Mouse (Mus musculus): ENCODE data around the gene Syne2.

Gene Syne2

DNA sequence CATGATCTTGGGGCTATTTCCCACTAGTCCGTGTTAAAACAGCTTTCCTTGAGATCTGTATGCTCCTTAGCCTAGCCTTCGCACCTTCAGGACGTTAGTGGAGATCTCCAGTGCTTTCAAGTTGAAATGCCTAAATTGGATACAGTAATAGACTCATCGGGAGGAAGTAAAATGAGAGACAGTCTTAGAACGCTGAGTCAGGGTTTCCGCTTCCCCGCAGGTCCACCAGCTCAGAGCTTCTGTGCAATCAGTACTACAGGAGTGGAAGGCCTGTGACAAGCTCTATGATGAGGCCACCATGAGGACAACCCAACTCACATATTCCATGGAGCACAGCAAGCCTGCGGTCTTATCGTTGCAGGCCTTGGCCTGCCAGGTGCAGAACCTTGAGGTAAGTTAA is 233.9 kb downstream of the Syne2 start:
- DNase-seq, result no peak

DNA sequence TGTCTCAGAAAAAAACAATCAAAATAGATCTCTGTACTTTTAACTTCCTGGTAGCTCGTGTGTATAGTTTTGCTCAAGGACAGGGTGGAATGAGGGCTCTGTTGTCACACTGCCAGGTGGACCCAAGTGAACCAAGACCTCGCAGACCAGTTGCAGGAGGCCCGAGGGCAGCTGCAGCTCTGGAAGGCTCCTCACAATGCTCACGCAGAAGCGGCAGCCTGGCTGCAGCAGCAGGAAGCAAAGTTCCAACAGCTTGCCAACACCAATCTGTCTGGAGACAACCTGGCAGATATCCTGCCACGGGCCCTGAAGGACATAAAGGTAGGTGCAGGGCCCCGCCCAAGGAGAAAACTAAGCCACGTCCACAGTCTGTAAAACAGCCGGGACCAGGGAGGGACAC is 236.7 kb downstream of the Syne2 start:
- no peak for DNase-seq

DNA sequence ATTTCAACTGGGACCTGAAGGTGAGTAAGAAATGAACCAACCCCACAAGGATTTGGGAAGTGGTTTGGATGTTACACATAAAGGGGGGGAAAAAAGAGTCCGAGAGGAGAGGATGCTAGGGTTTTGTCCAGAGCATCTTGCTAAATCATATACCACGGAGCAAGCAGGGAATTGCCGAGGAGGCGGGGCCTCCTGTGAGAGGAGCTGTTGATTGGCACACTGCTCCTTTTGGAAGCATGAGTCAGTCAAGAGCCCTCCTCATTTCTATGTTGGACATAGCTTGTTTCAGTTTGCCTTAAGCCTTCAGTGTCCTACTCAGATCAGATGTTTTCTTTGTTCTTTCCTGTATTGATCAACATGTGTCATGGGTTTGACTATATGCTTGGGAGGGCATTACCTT is 245.1 kb downstream of the Syne2 start:
- DNase-seq, result no peak

DNA sequence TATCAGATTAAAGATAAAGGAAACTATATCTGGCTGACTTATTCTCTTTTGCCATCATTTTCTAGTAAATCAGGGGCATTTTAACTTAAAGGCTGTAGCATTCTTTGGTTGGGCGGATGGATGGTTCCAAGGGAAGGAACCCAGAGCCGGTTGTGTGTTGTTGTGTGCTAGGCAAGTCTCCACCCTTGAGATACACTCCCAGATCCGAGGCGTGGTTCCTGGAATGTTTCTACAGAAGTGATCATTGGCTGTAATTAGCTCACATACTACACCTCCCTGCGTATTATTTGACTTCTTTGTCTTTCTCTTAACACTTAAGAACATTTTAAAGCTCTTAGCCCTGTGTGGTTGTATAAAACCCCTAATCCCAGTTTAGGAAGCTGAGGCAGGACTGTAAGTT is 252.5 kb downstream of the Syne2 start:
- DNase-seq, result no peak

DNA sequence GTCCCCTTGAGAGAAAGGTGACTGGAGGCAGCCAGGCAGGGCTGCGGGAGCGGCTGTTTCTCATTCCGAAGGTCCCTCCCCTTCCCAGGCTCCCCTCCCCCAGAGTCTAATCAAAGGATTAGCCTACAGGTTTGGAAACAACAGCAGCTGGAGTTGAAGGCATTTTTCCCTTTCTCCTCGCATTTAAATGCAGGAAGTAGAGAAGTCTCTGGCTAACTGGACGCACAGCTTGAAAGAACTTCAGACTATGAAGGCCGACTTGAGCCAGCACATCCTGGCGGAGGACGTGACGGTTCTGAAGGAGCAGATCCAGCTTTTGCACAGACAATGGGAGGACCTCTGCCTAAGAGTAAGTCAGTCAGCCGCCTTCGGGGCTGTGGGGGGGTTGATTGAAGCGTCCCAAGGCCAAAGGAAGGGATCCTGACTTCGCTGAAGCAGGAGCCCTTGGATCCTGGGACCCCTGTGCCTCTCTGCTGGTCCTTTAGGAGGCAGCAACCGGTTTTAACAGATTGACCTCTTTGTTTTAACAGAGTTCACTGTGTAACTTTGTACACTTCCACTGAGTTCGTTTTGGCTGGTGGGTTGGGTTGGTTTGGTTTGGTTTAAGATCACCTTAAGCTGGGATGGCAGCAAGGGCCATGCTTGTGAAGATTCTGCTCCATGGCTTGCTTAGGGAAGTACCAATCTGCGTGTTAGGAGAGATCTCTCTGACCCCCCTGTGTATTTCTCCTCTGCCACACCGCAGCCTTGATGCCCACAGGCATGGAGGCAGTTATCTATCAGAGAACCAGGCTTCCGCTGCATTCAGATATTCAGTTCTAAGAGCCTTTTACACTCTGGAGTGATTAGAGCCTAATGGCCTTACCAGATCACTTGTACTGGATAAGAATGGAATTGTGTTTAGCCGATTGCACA is 254.3 kb downstream of the Syne2 start:
- DNase-seq, result no peak

DNA sequence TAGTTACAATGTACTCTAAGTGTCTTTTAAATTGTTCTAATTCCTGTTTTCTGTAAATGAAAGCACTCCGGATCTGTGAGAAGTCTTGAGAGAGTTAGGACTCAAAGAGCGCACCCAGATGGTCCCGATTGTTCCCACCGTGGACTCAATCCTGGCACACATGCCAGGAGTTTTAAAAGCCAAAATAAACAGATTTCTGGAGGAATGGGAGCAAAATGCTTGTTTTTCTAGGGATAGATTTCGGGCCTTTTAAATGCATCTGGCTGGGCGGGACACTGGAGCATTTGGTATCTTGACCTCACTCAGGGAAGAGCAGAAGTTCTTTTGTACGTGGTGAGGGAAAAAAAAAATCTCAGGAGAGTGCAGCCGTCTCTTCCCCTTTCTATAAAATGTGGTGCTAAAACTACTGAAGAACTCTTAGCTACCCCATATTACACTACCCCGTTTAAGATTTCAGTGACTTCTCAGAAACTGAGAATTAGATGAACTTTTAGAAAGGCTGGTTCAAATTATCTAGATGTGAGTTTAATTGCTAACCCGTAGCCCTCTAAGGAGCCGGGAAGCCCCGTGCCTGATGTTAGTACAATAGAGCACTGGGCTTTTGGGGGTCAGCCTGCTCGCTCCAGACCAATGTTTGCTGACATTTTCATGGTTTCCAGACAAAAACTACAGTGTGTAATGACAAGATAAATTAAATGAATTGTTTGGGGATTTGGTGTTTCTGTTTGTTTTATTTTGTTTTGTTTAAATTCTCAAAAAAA is 255.3 kb downstream of the Syne2 start:
- DNase-seq, result no peak

DNA sequence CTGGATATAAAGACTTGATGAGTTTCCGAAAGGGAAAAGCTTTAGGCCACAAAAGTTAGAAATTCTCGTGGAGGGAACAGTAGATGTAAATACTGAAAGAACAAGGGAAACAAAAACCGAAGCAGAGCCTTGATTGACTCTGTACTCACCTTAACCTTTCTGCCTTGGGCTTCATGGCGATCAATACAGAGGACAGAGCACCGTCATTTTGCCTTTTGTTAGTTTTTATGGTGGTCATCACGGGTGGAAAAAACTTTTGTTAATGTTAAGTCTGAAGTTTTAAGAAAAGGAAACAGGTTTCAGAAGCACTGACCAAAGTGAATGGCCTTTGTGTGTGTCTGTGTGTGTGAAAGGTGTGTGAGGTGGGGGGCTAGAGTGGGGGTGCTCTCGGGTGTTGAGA is 256.0 kb downstream of the Syne2 start:
- no peak for DNase-seq

DNA sequence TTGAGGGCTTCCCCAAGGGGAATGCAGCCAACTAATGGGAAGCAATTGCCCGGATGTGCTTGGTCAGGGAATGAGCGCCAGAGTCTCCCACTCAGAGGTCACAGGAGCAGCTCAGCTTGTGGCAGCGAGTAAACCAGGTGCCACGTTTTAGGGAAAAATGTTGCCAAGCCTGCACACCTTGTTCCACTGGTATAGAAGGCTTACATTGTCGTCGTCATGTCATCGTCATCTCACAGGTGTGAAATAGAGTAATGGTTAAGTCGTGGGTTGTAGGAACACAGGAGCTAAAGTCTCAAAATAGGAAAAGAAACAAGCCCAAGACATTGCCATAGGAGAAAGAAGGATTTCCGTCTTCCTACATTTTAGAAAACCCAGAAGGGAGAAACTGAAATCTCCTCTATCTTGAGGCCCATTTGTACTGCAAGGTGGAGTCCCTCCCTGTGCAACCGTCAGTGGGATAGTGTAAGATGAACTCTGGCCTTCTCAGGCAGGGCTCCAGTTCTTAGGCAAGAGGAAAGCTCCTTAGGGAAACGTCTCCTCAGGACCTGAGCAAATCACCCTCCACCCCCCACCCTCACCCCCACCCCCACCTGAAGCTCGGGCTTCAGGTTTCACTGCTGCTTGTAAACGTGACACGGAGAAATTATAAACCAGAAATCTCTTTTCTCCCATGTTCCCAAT is 263.1 kb downstream of the Syne2 start:
- no peak for DNase-seq

DNA sequence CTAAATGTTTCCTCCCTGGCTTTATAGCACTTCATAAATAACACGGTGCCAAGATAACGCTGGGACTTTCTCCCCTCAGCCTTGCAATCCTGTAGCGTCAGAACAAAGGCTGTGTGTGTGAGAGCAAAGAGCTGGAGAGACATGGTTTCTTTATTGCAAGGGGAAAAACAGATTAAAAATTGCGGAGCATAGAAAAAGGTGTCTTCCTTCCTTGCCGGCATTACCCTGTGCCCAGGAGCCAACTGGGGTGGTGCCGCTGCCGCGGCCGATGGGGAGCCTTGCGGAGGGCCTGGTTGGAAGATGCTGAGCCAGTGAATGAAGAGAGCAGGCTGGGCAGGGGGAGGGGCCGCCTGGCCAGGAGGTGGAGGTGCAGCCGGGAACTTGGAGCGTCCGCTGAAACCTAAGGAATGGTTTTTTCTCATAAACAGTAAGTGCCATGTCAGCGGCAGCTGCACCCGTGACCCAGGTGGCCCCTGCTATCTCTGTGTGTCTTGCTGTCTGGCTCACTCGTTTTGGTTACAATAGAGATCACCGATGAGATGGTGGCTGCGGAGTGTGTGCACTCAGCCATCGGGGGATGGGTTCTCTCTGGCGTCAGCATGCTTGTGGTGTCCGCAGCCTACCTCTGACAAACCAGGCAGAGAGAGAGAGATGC is 263.8 kb downstream of the Syne2 start:
- no peak for DNase-seq

DNA sequence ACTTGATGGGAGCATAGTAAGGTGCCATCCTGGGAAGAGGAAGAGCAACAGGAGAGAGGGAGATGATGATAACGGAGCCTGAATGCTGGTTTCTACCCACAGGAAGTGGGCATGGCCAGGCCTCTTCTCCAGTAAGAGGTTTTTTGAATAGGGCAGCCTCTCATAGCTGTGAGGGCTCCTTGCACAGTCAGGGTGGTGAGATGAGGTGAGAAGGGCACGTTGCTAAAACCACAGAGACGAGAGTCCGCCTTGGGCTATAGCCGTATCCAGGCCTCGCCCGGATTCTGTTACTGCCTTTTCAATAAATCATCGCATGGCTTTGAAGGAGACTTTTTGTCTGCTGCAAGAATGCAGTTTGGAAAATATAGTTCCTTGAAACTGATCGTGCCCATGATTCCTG is 267.1 kb downstream of the Syne2 start:
- no peak for DNase-seq

DNA sequence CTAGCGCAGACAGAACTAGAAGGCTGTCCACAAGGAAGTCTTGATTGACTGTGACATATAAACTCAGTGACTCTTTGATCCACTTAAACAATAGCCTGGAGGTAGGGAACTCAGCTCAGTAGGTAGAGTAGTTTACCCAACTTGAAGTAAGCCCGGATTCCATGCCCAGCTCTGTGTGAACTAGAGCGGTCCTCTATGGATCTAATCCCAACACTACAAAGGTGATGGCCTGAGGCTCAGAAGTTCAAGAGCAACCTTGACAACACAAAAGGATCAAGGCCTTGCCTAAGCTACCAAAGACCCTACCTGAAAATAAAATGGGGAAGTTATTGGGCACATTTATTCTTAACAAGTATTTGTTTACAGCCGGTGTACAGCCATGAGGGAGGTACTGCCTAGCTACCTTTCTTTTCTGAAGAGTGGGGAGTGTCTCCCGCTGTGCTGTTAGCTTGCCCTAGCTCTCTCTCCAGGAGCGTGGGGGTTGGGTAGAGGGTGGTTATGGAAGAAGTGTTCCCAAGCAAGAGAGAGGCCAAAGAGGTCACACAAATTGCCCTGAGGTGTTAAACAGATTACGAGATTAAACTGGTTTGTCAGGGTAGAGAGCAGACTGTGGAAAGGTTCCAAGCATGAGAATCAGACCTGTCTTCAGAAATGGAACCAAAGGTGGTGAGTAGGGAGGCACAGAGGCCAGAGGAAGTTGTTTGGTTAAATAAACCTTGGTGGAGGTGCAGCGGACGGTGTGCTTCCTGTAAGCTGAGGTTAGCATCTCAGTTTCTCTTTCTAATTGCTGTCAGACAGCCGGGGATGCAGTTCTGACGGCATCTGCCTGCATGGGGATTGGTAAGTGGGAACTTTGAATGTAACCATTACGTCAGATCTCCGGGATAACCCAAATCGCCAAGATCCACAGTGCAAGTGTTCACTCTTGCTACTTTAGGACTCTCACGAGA is 268.3 kb downstream of the Syne2 start:
- DNase-seq, result peak in 1 of 2 experiments; percentile 17

DNA sequence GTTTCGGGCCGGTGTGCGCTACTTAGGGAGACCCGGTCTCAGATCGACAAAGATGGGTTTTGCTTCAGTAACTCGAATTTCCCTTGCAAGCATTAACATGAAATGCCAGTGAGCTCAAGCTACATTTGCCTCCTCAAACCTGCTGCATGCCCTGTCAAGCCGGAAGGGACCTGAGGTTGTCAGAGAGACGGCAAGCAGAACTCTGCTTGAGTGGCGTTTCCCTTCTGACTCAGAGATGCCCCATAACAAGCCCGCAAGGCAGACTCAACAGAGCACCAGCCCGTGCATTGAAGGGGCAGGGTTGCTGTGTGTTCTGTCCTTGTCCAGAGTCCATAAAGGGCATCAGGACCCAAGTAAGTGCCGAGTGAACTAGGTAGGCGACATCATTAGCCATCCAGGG is 269.1 kb downstream of the Syne2 start:
- DNase-seq, result no peak

DNA sequence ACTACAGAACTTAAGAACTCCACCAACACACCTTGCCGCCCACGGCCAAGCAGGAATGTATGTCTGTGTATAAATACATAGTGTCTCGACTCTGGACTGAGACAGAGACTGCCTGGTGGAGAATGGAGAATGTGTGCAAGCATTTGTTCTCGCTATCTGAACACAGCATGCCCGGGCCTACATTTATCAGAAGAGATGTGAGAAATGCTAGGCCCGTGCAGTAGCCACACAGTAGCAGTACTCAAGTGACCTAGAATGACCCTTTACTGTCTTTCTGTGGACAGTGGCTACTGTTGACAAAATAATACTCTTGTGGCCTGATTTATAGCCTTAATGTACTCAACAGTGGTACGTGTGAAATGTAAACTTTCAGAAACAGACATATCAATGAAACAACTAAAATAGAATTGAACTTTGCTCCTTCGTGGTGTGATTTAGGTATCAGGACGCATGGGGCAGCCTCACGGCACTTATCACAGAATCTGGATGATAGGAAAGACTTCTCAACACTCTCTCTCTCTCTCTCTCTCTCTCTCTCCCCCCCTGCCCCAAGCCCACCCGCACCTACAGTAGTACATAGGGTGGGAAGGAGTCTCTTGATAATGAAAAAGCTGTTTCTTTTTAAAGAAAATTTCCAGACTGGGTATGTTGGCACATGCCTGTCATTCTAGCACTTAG is 275.0 kb downstream of the Syne2 start:
- no peak for DNase-seq

DNA sequence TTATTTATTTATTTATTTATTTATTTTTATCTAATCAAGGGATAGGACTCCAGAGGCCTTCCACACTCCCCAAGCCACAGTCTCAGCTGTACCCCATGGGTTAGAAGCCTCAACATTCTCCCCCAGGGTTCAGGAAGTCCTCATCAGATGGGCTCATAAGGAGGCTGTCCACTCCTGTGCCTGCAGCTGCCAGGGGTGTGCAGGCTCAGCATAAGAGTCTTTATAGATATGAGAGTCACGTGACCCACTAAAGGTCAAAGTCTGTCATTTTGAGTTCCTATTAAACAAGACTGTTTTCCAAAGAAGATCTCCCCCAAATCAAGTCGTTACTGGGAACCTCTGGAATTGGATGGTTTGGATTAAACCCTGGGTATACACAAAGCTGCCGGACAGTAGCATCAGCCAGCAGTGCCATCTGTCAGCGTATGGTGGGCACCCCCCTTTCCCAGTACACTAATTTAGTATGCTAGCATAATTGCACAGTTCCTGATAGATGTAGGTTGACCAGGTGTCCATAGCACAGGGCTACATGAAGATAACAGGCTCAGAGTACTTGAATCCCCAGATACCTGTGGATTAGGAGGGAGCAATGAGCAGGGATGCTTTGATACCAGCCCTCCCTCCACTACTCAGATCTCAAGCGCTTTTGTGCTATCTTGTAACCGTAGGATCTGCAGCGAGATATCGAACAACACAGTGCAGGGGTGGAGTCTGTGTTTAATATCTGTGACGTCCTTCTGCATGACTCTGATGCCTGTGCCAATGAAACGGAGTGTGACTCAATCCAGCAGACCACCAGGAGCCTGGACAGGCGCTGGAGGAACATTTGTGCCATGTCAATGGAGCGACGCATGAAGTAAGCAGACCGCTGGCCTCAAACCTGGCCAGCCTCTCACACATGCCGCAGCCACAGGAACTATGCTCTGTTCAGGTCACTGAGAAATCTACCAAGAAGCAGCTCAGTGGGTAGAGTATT is 276.0 kb downstream of the Syne2 start:
- DNase-seq, result no peak

DNA sequence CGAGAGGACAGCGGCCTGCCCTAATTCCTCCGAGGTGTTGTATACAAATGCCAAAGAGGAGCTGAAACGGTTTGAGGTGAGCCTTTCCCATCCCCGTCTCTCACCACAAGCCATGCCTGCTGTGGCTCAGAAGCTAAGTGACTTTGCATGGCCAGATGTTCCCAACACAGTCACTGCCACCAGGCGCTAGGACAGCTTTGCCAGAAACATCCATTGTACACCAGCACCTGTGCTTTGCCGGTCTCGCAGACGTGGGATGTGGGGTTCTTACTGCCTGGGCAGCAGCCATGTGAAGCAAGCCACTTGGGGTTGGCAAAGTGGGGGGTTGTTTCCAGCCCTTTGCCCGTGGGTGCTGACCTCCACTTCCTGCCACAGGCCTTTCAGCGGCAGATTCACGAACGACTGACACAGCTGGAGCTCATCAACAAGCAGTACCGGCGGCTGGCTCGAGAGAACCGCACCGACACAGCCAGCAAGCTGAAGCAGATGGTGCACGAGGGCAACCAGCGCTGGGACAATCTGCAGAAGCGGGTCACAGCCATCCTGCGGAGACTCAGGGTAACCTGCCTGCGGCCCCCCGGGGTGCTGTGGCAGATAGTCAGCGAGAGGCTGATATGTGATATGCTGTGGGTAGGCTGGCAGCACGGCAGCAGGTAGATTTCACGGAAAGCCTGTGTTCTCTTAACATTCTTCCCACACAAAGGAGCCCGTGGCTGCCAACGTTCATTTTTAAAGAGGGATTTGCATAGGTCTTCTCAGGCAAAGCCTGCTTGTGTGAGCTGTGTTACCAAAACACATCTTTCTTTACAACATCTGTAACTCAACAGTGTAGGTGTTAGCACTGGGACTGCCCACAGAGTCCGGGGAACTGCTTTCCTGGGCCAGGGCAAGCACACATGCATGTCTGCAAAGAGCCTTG is 277.4 kb downstream of the Syne2 start:
- DNase-seq, result peak; percentile 47 to 50

DNA sequence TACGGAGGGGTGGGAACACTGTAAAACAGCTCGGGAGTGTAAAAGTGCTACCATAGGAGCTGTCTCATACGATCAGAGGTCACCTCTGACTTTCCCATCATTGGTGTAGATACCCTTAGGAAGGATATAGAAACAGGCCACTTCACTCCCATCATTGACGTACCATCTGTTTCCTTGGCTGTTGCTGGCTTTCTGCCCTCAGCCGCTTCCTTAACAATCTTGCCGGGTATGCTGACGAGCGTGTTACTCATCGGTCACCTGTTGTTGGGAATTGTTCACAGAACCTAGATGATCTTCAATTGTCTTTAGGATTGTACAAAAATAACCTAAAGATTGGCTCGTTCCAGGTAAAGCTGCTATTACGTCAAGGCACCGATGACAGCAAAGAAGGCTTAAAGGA is 284.7 kb downstream of the Syne2 start:
- no peak for DNase-seq

DNA sequence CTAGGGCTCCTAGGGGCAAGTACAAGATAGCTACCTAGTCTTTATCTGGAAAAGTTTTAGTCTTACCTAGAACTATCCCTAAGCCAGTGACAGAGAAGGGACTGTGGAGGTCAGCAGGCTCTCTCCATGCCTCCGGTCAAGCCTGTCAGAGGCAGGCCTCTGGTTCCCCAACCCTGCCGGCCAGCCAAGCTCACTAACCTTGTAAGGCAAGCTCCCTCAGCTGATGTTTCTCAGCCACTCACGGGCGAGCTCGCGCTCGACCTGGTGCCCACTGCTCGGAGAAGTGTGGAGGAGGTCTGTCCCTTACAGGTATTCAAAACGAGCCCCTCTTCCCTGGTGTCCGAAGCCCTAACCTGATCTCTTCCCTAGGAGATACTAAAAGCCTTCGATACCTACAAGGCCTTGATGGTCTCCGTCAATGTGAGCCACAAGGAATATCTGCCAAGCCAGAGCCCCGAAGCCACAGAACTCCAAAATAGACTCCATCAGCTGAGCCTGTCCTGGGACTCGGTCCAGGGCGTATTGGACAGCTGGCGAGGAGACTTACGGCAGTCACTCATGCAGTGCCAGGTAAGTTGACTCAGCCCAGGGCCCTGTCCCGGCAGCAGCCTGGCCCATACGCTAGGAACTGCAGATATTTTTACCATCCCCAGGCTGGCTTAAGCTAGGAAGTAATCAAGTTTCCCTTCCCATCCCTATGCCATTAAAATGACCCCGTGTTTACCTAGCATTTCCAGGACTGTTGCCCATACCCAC is 286.8 kb downstream of the Syne2 start:
- no peak for DNase-seq

Measured in thymus, adult 18-20 months (tissue).